Mouse (Mus musculus): Measurements from ENCODE around the gene Timm22. TPM values are rescaled to one million over a fixed set of nuclear protein-coding genes. Genes with fewer than 3 reads are reported as not detected.
A peak's percentile ranks its signal among the peaks of the same experiment; 100 is the strongest.

Timm22 gene
- polyA plus RNA-seq, 1 experiment from 2014 or later: 110 TPM

- 70% methylated on average over 4 of the region's 4 CpGs for whole genome bisulfite sequencing
- Histone ChIP-seq H3K4me1 (replicated peaks; ENCODE audit: control insufficient read depth, insufficient read depth, low read length) (no peaks in the 10 kb centered on the region), H3K4me2 (replicated peaks) (no peak overlapping the region), H3K4me3 (replicated peaks; ENCODE audit: low read length) (no peak overlapping the region), H3K9me3 (ENCODE audit: control insufficient read depth, low read length) (no peaks in the 10 kb centered on the region), H3K27ac (peak overlapping the region; percentile 32; the same call in 1 of the 2 replicates), H3K9ac (no peak overlapping the region), H3K27me3 (ENCODE audit: control insufficient read depth, insufficient read depth, low read length) (no peaks in the 10 kb centered on the region), H3K36me3 (replicated peaks; ENCODE audit: control insufficient read depth, insufficient read depth) (peaks cover 99% of the 10 kb centered on the region)
- DNase-seq (ENCODE audit: low spot score) (no peak), ATAC-seq (ENCODE audit: low FRiP score) (no peak)
These were observed 12.4 kb downstream of the Timm22 start for GRCm38 (mm10) chr11:76419179-76419578.

- Histone ChIP-seq H3K36me3 (replicated peaks; ENCODE audit: control insufficient read depth, insufficient read depth) (peaks cover 96% of the 10 kb centered on the region), H3K9me3 (ENCODE audit: control insufficient read depth, low read length) (no peaks in the 10 kb centered on the region), H3K4me2 (replicated peaks) (no peak overlapping the region), H3K4me3 (replicated peaks; ENCODE audit: low read length) (no peak overlapping the region), H3K9ac (no peak overlapping the region), H3K27me3 (ENCODE audit: control insufficient read depth, insufficient read depth, low read length) (no peaks in the 10 kb centered on the region), H3K4me1 (replicated peaks; ENCODE audit: control insufficient read depth, insufficient read depth, low read length) (no peaks in the 10 kb centered on the region), H3K27ac (no peak overlapping the region)
- ATAC-seq (ENCODE audit: low FRiP score): no peak
- no peak for DNase-seq (ENCODE audit: low spot score)
- 68% methylated on average over 4 of the region's 4 CpGs for WGBS
These were observed 14.1 kb downstream of the Timm22 start for GRCm38 (mm10) chr11:76420896-76421295.

DNA sequence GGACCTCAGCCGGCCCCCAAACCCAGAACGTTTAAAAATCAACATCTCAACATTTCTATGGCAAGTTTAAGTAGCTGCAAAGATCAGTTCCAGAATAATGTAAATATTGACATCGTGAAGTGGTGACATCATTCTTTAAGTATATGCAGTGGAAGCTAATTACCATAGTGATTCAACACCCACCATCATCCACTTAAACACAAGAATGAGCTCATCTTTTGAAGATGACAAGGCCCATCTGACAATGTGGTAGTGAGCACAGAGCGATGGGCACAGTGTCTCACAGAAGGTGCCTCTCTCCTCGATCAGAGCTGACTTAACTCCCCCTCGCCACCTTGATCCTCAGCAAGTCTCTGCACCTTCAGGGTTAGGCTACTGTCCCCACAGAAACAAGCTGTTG, 19.0 kb downstream of the Timm22 start:
- WGBS: 89% methylated on average over 6 of the region's 6 CpGs
- no peak overlapping the region for H3K9ac ChIP-seq
- ATAC-seq (ENCODE audit: low FRiP score) (no peak), DNase-seq (ENCODE audit: low spot score) (no peak)
- H3K27ac ChIP-seq: no peak overlapping the region
- H3K4me1 ChIP-seq (replicated peaks; ENCODE audit: control insufficient read depth, insufficient read depth, low read length): no peaks in the 10 kb centered on the region
- no peak overlapping the region for H3K4me2 ChIP-seq (replicated peaks)
- no peaks in the 10 kb centered on the region for H3K27me3 ChIP-seq (ENCODE audit: control insufficient read depth, insufficient read depth, low read length)
- H3K9me3 ChIP-seq (ENCODE audit: control insufficient read depth, low read length): no peaks in the 10 kb centered on the region
- H3K36me3 ChIP-seq (replicated peaks; ENCODE audit: control insufficient read depth, insufficient read depth): peaks cover 56% of the 10 kb centered on the region
- H3K4me3 ChIP-seq (replicated peaks; ENCODE audit: low read length): no peak overlapping the region

DNA sequence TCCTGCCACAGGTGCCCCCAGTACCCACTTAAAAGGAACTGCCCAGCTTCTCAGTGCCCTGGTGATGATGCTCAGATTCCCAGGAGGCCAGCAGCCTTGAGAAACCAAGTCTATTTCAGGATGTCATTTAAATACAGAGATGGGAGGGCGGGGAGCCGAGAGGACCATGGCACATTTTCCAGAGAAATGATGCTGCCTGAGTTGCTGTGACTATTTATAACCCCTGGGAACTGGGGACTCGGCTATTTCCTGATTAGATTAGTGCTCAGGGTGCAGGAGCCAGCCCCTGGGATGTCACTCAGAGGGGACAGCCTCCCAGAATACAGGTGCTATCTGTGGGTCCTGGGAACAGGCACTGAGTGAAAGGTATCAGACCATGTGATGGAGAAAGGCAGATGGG, 21.0 kb downstream of the Timm22 start:
- DNase-seq (ENCODE audit: low spot score) (no peak), ATAC-seq (ENCODE audit: low FRiP score) (no peak)
- no peak overlapping the region for H3K9ac ChIP-seq
- peaks cover 42% of the 10 kb centered on the region for H3K36me3 ChIP-seq (replicated peaks; ENCODE audit: control insufficient read depth, insufficient read depth)
- 75% methylated on average over 3 of the region's 3 CpGs for WGBS
- H3K4me2 ChIP-seq (replicated peaks): no peak overlapping the region
- H3K27ac ChIP-seq: peak overlapping the region; percentile 9; the same call in 1 of the 2 replicates
- H3K27me3 ChIP-seq (ENCODE audit: control insufficient read depth, insufficient read depth, low read length): no peaks in the 10 kb centered on the region
- H3K9me3 ChIP-seq (ENCODE audit: control insufficient read depth, low read length): no peaks in the 10 kb centered on the region
- H3K4me3 ChIP-seq (replicated peaks; ENCODE audit: low read length): no peak overlapping the region
- no peaks in the 10 kb centered on the region for H3K4me1 ChIP-seq (replicated peaks; ENCODE audit: control insufficient read depth, insufficient read depth, low read length)

- DNase-seq (ENCODE audit: low spot score) (no peak), ATAC-seq (ENCODE audit: low FRiP score) (no peak)
- Histone ChIP-seq H3K27ac (peak overlapping the region; percentile 38; the same call in 1 of the 2 replicates), H3K4me1 (replicated peaks; ENCODE audit: control insufficient read depth, insufficient read depth, low read length) (no peaks in the 10 kb centered on the region), H3K9ac (no peak overlapping the region), H3K9me3 (ENCODE audit: control insufficient read depth, low read length) (no peaks in the 10 kb centered on the region), H3K36me3 (replicated peaks; ENCODE audit: control insufficient read depth, insufficient read depth) (peaks cover 32% of the 10 kb centered on the region), H3K4me2 (replicated peaks) (no peak overlapping the region), H3K4me3 (replicated peaks; ENCODE audit: low read length) (no peak overlapping the region), H3K27me3 (ENCODE audit: control insufficient read depth, insufficient read depth, low read length) (no peaks in the 10 kb centered on the region)
- 69% methylated on average over 4 of the region's 4 CpGs for WGBS
These were observed 22.3 kb downstream of the Timm22 start for GRCm38 (mm10) chr11:76429046-76429445.

DNA sequence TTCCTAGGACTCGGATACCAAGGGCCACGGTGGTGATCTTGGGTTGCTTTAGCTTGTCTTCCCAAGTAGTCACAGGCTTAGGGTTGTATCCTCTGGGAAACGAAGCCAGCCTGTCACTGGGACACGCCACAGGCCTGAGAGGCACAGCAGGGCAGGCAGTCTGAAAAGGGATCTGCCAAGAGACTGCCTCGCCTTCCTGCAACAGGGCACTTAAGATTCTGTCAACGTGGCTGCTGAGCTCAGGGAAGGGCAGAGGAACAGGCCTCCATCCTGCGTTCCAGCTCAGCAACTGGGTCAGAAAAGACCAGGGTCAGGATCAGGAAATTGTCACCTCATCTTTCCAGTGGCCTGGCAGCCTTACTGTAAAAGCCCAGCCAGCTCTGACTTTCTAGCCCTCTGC, 22.8 kb downstream of the Timm22 start:
- no peak overlapping the region for H3K4me2 ChIP-seq (replicated peaks)
- ATAC-seq (ENCODE audit: low FRiP score) (no peak), DNase-seq (ENCODE audit: low spot score) (no peak)
- WGBS: 59% methylated on average over 7 of the region's 7 CpGs
- H3K27ac ChIP-seq: peak overlapping the region; percentile 38; the same call in 1 of the 2 replicates
- H3K4me1 ChIP-seq (replicated peaks; ENCODE audit: control insufficient read depth, insufficient read depth, low read length): no peaks in the 10 kb centered on the region
- H3K9me3 ChIP-seq (ENCODE audit: control insufficient read depth, low read length): no peaks in the 10 kb centered on the region
- H3K36me3 ChIP-seq (replicated peaks; ENCODE audit: control insufficient read depth, insufficient read depth): peaks cover 32% of the 10 kb centered on the region
- H3K4me3 ChIP-seq (replicated peaks; ENCODE audit: low read length): no peak overlapping the region
- H3K27me3 ChIP-seq (ENCODE audit: control insufficient read depth, insufficient read depth, low read length): no peaks in the 10 kb centered on the region
- H3K9ac ChIP-seq: no peak overlapping the region

- Histone ChIP-seq H3K9ac (no peak overlapping the region), H3K4me1 (replicated peaks; ENCODE audit: control insufficient read depth, insufficient read depth, low read length) (0 out of 2 replicates have a peak, but pooled peaks cover 2% of the 10 kb centered on the region), H3K4me2 (replicated peaks) (no peak overlapping the region), H3K4me3 (replicated peaks; ENCODE audit: low read length) (no peak overlapping the region), H3K27me3 (ENCODE audit: control insufficient read depth, insufficient read depth, low read length) (no peaks in the 10 kb centered on the region), H3K9me3 (ENCODE audit: control insufficient read depth, low read length) (no peaks in the 10 kb centered on the region), H3K36me3 (replicated peaks; ENCODE audit: control insufficient read depth, insufficient read depth) (peaks cover 28% of the 10 kb centered on the region), H3K27ac (peak overlapping the region; percentile 38; the same call in 1 of the 2 replicates)
- DNase-seq (ENCODE audit: low spot score) (no peak), ATAC-seq (ENCODE audit: low FRiP score) (no peak)
- WGBS: 75% methylated on average over 6 of the region's 6 CpGs
These were observed 23.3 kb downstream of the Timm22 start for GRCm38 (mm10) chr11:76429966-76430631.

GRCm38 (mm10) chr11:76436009-76436408, 29.3 kb downstream of the Timm22 start:
- Histone ChIP-seq H3K4me3 (replicated peaks; ENCODE audit: low read length) (no peak overlapping the region), H3K27ac (no peak overlapping the region), H3K4me1 (replicated peaks; ENCODE audit: control insufficient read depth, insufficient read depth, low read length) (peaks cover 12% of the 10 kb centered on the region), H3K9me3 (ENCODE audit: control insufficient read depth, low read length) (no peaks in the 10 kb centered on the region), H3K36me3 (replicated peaks; ENCODE audit: control insufficient read depth, insufficient read depth) (peaks cover 39% of the 10 kb centered on the region), H3K27me3 (ENCODE audit: control insufficient read depth, insufficient read depth, low read length) (no peaks in the 10 kb centered on the region), H3K4me2 (replicated peaks) (peak overlapping the region; percentile 13; the same call in 1 of the 2 replicates), H3K9ac (no peak overlapping the region)
- ATAC-seq (ENCODE audit: low FRiP score): no peak
- WGBS: 70% methylated on average over 5 of the region's 5 CpGs
- no peak for DNase-seq (ENCODE audit: low spot score)

DNA sequence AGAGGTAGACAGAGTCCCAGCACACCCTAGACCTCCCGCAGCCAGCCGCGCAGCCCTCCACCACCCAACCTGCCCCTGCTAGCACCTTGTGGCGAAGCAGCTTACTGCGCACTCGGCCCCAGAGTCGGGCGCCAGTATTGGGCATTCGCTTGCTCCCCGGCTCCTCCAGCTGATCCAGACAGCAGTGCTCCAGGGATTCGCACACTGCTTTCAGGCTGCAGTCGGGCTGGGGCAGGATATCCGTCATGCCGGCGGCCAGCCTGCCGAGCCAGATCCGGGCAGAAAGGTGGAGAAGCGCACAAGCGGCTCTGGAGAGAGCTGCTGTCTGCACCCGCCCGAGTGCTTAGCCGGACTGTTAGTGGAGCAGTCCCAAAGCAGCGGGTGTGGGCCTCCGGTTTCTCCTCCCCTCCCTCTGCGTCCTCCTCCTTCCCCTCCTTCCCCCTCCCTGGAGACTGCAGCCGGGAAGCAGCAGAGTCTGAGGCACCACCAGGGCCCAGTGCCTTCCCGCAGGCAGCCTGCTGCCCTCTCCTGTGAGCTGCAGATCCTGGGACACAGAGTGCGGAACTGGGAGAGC, 30.2 kb downstream of the Timm22 start:
- Histone ChIP-seq H3K27me3 (ENCODE audit: control insufficient read depth, insufficient read depth, low read length) (no peaks in the 10 kb centered on the region), H3K9ac (peak overlapping the region; percentile 47), H3K36me3 (replicated peaks; ENCODE audit: control insufficient read depth, insufficient read depth) (peaks cover 40% of the 10 kb centered on the region), H3K9me3 (ENCODE audit: control insufficient read depth, low read length) (no peaks in the 10 kb centered on the region), H3K4me2 (replicated peaks) (peak overlapping the region; percentile 43), H3K27ac (peak overlapping the region; percentile 27), H3K4me3 (replicated peaks; ENCODE audit: low read length) (peak overlapping the region; percentile 20), H3K4me1 (replicated peaks; ENCODE audit: control insufficient read depth, insufficient read depth, low read length) (peaks cover 12% of the 10 kb centered on the region)
- ATAC-seq (ENCODE audit: low FRiP score) (peak; percentile 64; the same call in 1 of the 2 replicates), DNase-seq (ENCODE audit: low spot score) (peak; percentile 51)
- 6% methylated on average over 28 of the region's 28 CpGs for WGBS
